Mouse (Mus musculus): ENCODE measurements around the gene Mgat4e. TPM values are rescaled to one million over a fixed set of nuclear protein-coding genes. Genes with fewer than 3 reads are reported as not detected.

Mgat4e gene
- not detected for total RNA-seq (2022)

- no peak for DNase-seq (ENCODE audit: low spot score in 2 of 2)
Measured at GRCm38 (mm10) chr1:134549632-134550132, at the start of gene Mgat4e. TSS of gene Mgat4e (minus strand) at chr1:134549682.

DNA sequence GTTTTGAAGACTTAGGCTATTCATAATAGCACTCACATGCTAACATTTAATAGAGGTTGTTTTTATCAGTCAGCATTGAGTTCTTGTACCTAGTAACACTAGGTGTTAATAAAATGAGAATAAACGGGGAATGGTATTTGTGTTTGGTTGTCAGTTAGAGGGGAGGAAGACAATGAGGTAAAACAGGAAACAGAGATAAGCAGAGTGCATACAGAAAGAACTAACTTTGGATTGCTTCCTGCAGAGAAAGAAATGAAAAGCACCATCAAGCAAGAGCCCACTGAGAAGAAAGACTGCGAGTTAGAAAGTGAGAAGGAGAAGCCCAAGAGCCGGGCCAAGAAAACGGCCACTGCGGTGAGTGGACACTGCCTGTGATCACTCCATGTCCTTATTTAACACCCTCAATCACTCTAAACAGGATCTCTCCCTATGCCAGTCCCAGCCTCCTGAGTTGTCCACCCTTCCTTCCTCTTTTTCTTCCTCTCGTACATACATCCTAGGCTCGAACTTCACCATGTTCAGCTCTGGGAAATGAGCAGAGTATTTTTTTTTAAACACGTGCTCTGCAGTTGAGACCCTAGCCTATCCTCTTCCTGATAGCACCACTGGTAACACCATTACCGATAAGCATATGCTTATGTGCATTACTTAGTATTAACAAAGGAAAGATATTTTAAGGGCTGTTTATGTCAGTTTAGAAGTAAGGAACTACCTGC lies 48.0 kb upstream of the Mgat4e start:
- DNase-seq (ENCODE audit: low spot score in 2 of 2) = no peak

DNA sequence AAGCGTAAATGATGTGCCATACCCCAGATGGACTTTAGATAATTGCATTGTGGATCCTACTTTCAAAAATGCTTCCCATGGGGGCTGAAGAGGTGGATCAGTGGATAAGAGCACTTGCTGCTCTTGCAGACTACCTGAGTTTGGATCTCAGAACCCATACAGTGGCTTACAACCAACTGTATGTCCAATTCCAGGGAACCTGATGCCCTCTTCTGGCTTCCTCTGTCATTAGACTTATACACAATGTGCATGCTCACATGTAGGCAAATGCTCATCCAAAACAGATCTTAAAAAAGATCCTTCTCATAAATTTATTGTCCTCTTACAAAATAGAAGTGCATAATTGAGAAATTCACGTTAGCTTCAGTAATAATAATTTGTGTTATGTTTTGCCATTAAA lies 42.3 kb upstream of the Mgat4e start:
- DNase-seq (ENCODE audit: low spot score in 2 of 2) = no peak

DNA sequence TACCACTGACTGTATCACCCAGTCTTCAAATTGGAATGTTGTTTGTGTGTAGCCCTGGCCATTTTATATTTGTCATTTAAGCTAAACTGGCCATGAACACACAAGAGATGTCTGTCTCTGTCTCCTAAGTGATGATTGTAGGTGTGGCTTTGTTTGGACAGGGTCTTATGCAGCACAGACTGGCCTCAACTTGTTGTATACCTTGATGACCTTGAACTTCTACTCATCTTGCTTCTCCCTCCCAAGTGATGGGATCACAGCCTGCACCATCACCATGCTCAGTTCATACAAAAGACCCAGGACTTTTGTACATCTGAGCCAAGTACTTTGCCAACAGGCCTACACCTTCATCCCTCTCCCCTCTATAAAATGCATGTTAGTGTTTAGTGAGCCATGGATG lies 40.2 kb upstream of the Mgat4e start:
- no peak for DNase-seq (ENCODE audit: low spot score in 2 of 2)

DNA sequence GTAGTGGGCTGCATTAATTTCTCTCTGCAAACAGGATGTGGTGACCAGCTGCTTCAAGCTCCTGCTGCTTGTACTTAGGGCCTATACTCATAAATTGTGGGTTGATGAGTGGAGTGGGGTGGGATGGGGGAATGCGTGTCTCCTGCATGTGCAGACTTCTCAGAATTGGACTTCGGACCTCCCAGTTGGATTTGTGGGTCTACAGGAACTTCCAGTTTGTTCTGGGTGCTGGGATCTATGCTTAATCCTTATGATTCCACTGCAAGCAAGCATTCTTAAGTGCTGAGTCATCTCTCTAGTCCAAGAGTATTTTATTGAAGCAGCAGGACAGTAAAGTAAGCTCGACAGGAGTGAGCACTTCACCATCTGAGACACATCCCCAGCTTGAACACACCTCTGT lies 34.1 kb upstream of the Mgat4e start:
- DNase-seq (ENCODE audit: low spot score in 2 of 2) = no peak

GRCm38 (mm10) chr1:134580796-134581195 lies 31.3 kb upstream of the Mgat4e start:
- no peak for DNase-seq (ENCODE audit: low spot score in 2 of 2)

DNA sequence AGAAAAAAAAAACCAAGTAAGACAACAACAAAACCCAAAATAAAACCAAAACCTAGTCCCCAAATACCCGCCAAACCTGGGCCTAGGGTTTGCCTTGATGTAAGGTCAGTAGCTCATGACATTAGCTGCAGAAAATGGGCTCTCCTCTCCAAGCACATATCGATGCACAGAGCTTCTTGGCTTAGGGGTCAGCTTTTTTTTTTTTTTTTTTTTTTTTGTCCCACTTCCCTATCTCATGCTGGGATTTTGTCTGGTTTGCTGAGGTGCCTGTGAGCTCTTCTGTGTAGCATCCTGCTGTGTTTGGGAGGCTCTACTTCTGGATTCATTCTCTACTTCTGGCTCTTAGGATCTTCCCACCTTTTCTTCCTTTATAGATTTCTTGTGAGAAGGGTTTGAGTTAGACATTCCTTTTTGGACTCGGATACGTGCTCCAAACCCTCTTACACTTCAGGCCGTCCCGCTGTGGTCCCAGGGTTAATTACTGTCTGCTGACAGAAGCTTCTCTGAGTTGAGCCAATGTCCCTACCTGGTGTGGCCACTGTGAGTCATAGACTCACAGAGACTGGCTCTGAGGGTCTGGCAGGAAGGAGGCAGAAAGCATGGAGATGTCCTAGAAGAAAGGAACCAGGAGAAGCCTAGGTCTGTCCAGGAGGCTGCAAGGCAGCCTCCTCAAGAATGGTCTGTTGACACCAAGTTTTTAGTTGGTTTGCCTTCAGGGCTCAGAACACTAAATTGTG lies 28.1 kb upstream of the Mgat4e start:
- no peak for DNase-seq (ENCODE audit: low spot score in 2 of 2)

DNA sequence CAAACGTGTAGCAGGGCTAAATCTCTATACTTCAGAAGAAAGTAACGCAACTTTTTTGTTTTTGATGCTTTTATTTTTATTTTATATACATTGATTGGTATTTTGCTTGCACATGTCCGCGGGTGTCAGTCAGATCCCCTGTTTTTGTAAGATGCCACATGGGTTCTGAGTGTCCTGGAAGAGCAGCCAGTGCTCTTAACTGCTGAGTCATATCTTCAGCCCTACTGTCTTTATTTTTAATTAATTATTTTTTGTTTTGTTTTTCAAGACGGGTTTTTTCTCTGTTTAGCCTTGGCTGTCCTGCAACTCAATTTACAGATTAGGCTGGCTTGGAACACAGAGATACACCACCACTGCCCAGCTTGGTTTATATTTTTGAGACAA lies 24.4 kb upstream of the Mgat4e start:
- no peak for DNase-seq (ENCODE audit: low spot score in 2 of 2)

DNA sequence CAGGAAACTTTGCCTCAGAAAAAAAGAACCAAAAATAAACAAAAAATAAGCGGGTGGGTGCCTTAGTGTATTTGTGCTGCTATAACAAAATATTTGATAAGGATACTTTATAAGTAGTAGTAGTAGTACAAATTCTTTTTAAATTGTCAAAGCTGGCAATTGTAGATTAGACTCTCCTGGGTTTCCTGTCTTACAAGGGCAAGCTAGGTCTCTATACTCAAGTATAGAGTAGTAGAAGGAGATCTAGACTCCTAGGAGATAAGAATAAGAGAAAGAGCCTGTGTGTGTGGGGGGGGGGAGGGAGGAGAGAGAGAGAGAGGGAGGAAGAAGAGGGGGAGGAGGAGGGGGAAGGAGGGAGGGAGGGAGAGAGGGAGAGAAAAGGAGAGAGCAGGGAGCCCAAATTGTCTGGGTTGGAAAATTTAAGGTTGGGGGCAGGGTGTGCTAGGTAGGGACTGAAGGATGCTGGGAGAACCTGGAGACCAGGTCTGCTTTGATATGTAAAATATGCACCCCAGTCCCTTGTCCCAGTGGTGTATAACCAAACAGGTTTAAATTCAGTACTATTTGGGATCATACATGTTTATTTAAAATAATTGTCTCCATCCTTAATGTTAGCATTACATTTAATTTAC lies 23.9 kb upstream of the Mgat4e start:
- no peak for DNase-seq (ENCODE audit: low spot score in 2 of 2)

DNA sequence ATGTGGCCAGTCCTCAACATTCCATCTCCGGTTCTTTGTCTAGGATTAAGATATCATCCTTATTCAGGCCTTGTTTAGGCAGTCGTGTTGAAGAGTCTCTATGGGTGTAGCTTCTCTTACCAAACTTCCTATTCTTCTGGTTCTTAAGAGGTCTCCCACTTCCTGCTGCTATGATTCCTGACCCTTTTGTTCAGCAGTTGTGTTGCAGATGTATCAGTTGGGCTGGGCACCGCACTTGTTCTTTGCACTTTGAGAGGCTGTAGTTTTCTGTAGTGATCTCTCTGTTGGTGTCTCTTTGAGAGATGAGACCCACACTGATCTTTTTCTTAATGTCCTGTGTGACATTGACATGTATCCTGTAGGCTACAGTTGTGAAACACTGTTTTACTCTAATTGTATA lies 21.1 kb upstream of the Mgat4e start:
- DNase-seq (ENCODE audit: low spot score in 2 of 2) = no peak

DNA sequence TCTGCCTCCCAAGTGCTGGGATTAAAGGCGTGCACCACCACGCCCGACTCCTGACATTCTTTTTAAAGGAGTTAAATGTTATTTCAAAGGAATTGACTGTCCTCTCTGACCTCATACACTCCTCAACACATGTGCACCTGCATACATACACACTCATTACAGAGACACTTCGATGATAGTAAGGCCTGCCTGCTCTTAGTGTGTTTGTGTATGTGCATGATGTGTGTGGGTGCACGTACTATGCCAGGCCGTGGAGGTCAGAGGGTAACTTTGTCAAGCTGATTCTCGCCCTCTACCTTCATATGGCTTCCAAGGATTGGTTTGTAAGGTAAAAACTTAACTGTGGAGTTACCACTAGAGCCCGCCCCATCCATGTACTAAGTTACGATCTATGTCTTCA lies 20.7 kb upstream of the Mgat4e start:
- DNase-seq (ENCODE audit: low spot score in 2 of 2) = no peak

DNA sequence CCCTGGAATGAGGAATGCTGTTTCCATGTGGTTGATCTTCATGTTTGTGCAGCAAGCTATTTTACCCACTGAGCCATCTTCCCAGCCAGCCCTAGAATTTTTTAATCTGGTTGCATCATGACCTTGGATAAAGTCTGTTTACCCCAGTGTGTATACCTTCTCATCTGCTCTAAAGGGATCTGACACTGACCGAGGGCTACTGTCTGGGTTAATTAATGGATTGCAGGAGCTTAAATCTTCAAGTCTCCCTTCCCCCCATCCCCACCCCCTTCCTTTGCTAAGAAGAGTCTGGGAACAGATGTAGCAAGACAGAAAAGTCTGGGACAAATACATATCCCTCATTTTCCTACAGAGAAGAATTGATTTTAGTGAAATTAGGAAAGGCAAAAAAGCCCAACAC lies 18.0 kb upstream of the Mgat4e start:
- no peak for DNase-seq (ENCODE audit: low spot score in 2 of 2)

- DNase-seq (ENCODE audit: low spot score in 2 of 2) = no peak
Measured at GRCm38 (mm10) chr1:134563726-134564125, 14.2 kb upstream of the Mgat4e start.

GRCm38 (mm10) chr1:134562457-134562856 lies 13.0 kb upstream of the Mgat4e start:
- DNase-seq (ENCODE audit: low spot score in 2 of 2) = no peak

DNA sequence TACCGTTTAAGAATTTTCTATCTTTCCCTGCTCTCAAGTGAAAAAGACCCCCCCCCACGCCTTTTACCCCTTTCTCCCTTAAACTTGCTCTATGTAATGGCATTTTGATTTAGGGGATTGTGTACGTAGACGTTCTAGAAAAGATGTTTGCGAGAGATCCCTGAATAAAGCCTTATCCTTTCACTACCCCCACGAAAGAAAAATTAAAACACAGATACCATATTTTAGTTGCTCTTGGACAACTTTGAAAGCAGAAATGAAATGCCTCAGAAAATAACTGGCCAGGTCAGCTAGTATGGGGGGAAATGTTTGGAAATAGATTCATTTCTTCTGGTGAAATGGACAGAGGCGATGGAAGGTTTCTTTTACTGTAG lies 12.3 kb upstream of the Mgat4e start:
- DNase-seq (ENCODE audit: low spot score in 2 of 2) = no peak

DNA sequence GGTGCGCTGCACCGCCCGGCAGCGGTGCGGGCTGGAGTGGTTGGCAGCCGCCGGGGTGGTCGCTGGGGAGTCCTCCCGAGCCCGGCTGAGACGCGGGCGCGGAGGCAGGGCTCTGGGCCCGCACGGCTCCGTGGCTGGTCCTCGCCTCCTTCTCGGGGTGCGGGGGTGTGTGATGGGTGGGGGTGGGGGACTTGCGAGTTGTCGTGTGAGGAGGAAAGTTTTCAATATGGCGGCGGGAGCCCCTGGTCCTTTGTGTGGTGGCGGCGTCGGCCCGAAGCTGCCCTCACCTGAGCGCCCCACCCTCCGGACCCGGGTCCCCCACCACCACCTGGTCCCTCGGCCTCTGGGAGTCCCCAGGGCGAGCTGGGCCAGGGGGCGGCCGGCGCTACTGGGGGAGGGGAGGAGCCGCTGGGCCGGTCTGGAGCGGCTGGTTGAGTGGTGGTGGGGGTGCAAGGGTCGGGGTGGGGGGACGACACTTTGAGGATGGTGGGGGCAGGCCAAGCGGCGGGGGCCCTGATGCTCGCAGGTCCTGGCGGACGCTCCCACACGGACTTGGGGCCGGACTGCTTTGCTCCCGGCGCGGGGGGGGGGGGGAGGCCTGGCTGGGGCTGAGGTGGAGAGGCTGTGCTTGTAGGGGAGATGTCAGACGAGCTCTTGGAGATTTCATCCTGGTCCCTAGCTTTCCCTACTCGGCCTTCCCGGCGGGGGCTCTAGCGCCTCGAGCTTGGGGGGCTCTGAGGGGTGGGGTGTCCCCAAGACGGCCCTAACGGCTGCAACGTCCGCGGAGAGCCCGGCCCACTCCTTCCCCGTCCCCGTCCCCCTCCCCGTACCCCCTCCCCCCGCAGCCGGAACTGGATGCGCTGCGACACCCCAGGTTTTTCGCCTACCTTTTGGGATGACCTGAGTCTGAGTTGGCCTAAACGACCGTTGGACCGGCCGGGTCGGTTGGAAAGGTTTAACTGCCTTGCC lies 11.6 kb upstream of the Mgat4e start:
- peak in 1 of 2 experiments; percentile 16 for DNase-seq (ENCODE audit: low spot score in 2 of 2)

DNA sequence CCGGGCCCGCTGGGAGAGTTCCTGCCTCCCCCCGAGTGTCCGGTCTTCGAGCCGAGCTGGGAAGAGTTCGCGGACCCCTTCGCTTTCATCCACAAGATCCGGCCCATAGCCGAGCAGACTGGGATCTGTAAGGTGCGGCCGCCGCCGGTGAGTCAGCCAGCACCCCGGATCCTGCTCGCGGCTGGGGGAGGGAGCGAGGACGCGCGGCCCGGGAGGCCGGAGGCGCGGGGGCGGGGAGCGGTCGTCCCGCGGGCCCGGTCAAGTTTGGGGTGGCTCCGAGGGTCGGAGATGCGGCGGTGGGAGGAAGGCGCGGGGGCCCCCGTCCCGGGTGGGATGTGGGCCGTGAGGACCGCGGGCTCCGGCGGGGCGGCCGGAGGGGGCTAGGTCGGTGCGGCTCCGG lies 10.9 kb upstream of the Mgat4e start:
- DNase-seq (ENCODE audit: low spot score in 2 of 2) = peak; percentile 17 to 30

DNA sequence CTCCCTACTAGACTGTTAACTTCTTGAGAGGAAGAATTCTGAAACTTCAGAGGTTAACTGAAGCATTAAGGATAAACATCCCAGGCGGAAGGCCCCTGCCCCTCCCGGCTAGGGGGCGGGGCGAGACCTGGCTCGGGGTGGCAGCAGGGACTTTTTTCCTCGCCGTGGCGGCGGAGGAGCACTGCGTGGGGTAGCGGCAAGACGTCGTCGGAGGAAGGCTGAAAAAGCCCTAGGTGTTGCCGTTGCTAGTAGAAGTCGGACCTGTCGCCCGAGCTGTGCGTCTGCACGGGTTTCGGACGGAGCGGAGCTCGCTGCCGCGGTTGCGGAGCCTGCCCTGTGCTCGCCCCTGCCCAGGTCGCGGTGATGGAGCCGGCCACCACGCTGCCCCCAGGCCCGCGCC lies 10.5 kb upstream of the Mgat4e start, which contains the start of gene Kdm5b:
TSS of gene Kdm5b (plus strand) at position 196 of the 400 bp plus-strand sequence.
- peak; percentile 73 to 85 for DNase-seq (ENCODE audit: low spot score in 2 of 2)

- DNase-seq (ENCODE audit: low spot score in 2 of 2) = no peak
Measured at GRCm38 (mm10) chr1:134559226-134559625, 9.7 kb upstream of the Mgat4e start.

DNA sequence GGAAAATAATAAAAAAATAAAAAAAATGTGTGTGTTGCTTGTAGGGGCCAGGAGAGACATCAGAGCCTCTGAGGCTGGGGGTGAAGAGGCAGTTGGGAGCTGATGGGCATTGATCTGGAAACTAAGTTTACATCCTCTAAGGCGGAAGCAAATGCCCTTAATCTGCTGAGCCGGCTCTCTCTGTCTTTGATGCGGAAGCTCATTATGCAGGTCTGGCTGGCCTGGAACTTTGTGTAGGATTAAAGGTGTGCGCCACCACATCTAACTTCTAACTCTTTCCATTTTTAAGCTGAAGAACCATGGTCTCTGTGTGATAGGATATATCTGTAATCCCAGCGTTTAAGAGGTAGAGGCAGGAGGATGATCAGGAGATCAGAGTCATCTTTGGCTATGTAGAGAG lies 9.0 kb upstream of the Mgat4e start:
- no peak for DNase-seq (ENCODE audit: low spot score in 2 of 2)

DNA sequence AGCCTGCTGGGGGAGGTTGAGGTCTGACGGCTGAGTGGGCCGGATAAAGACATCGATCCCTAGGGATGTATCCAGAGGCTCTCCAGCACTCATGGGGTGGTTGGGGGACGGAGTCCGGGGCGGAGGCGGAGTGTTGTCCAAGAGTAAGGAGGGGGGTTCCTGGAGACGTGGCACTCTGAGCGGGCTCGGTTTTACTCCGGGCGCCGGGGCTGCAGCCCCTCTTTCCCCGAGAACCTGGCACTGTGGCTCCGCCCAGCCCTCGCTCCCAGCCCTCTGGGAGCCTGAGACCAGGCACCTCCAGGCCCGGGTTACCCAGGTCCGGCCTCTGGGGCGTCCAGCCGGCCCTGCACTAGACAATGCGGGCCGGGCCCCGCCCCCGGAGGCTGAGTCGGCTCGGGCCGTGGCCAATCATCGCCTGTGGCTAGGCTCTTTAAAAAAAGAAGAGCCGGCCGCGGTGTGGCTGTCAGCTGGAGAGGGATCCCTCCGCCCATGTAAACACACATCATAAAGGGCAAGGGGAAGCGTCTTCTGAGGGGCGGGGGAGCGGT lies 7.3 kb upstream of the Mgat4e start:
- DNase-seq (ENCODE audit: low spot score in 2 of 2) = peak; percentile 76 to 96

All from left cerebral cortex, adult 8-10 months (tissue).